Mouse (Mus musculus): ENCODE results near the gene Chek2. TPM values are rescaled to one million over a fixed set of nuclear protein-coding genes. Genes with fewer than 3 reads are reported as not detected.

The Chek2 gene
- total and polyA plus RNA-seq, 3 experiments = 25.0 to 41.6 (median 27.6) TPM

DNA sequence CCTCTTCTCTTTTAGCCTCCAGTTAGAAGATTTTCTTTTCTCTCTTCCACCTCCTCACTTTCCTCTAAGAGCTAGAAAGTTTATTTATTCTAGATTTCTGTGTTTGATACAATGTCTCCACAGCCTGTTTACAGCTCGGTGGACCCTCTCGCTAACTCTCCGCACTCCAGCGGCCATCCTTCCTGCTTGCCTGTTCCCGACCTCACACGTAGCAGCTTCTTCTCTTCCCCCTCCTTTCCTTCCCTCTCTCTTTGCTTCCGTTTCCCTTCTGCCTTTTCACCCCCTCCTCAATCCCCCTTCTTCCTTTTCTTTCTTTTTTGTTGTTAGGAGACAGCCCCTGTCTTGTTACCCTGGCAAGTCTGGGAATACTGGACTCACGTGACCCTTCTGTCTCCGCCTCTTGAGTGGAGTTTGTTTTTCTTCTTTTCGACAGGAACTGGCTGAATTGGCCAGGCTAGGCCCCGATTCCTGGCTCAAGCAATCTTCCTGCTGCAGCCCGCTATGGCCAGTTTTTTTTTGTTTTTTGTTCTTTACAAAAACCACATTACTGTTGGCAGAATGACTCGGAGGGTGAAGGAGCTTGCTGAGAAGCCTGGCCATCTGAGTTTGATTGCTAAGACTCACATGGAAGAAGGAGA, 19.4 kb downstream of the Chek2 start:
- H3K4me1 ChIP-seq (ENCODE audit: control insufficient read depth in 1 of 2, insufficient read depth in 2 of 2) = no peaks in the 10 kb centered on the region
- H3K9me3 ChIP-seq (replicated peaks; ENCODE audit: low read length) = no peaks in the 10 kb centered on the region
- dilution Hi-C loops (cut with MboI; ENCODE audit: extremely low pct_ligation_motif_present, extremely low pct_unique_long_range_greater_than_20kb, low sequenced_read_pairs) (no loop called here), in situ Hi-C loops (cut with MboI; ENCODE audit: low pct_ligation_motif_present, low pct_unique_long_range_greater_than_20kb, low sequenced_read_pairs) (no loop called here)
- no peak overlapping the region for H3K4me2 ChIP-seq (ENCODE audit: insufficient read depth, low read depth, poor library complexity, severe bottlenecking)
- no peaks in the 10 kb centered on the region for H3K79me2 ChIP-seq (replicated peaks; ENCODE audit: control insufficient read depth, extremely low read depth, insufficient read depth, poor library complexity, severe bottlenecking)
- H3K36me3 ChIP-seq (replicated peaks in 1 of 2; ENCODE audit: control insufficient read depth in 1 of 2, insufficient read depth in 1 of 2, low read length in 1 of 2) = peaks cover 54 to 91% of the 10 kb centered on the region in 2 experiments
- H3K27ac ChIP-seq (ENCODE audit: insufficient read depth, low read depth) = no peak overlapping the region
- no peaks in the 10 kb centered on the region for H3K27me3 ChIP-seq (replicated peaks)
- no peak overlapping the region for H3K4me3 ChIP-seq (replicated peaks in 1 of 3; ENCODE audit: low read depth in 2 of 3, low read length in 2 of 3, poor library complexity in 1 of 3)
- DNase-seq (ENCODE audit: extremely low read depth) = no peak
- no peak overlapping the region for H3K9ac ChIP-seq (ENCODE audit: insufficient read depth, low read depth)
- TF ChIP-seq RCOR1 (conservative IDR thresholded peaks at IDR 0.05; ENCODE audit: low read depth, low read length) = no peak
- TF ChIP-seq BHLHE40 (IDR thresholded peaks at IDR 0.05; ENCODE audit: low read depth, low read length) = no peak
- TF ChIP-seq TBP (conservative IDR thresholded peaks at IDR 0.05; ENCODE audit: low read depth, low read length) = no peak
- TF ChIP-seq SIN3A (IDR thresholded peaks at IDR 0.05; ENCODE audit: low read length) = no peak
- TF ChIP-seq HCFC1 (IDR thresholded peaks at IDR 0.05; ENCODE audit: low read depth, low read length) = no peak
- TF ChIP-seq JUND (conservative IDR thresholded peaks at IDR 0.05; ENCODE audit: low read depth, low read length) = no peak
- no peak for TF ChIP-seq JUN (IDR thresholded peaks at IDR 0.05; ENCODE audit: insufficient read depth, low read depth, low read length)
- no peak for TF ChIP-seq CHD2 (IDR thresholded peaks at IDR 0.05; ENCODE audit: low read length)
- TF ChIP-seq ZNF384 (IDR thresholded peaks at IDR 0.05; ENCODE audit: low read depth, low read length) = no peak
- TF ChIP-seq NELFE (IDR thresholded peaks at IDR 0.05; ENCODE audit: low read depth, low read length) = no peak

- peaks cover 52 to 90% of the 10 kb centered on the region in 2 experiments for H3K36me3 ChIP-seq (replicated peaks in 1 of 2; ENCODE audit: control insufficient read depth in 1 of 2, insufficient read depth in 1 of 2, low read length in 1 of 2)
- H3K4me3 ChIP-seq (replicated peaks in 1 of 3; ENCODE audit: low read depth in 2 of 3, low read length in 2 of 3, poor library complexity in 1 of 3) = no peak overlapping the region
- dilution Hi-C loops (cut with MboI; ENCODE audit: extremely low pct_ligation_motif_present, extremely low pct_unique_long_range_greater_than_20kb, low sequenced_read_pairs) (no loop called here), in situ Hi-C loops (cut with MboI; ENCODE audit: low pct_ligation_motif_present, low pct_unique_long_range_greater_than_20kb, low sequenced_read_pairs) (no loop called here)
- no peak overlapping the region for H3K9ac ChIP-seq (ENCODE audit: insufficient read depth, low read depth)
- no peak for TF ChIP-seq BHLHE40 (IDR thresholded peaks at IDR 0.05; ENCODE audit: low read depth, low read length)
- DNase-seq (ENCODE audit: extremely low read depth) = no peak
- H3K9me3 ChIP-seq (replicated peaks; ENCODE audit: low read length) = no peaks in the 10 kb centered on the region
- H3K79me2 ChIP-seq (replicated peaks; ENCODE audit: control insufficient read depth, extremely low read depth, insufficient read depth, poor library complexity, severe bottlenecking) = no peaks in the 10 kb centered on the region
- H3K4me1 ChIP-seq (ENCODE audit: control insufficient read depth in 1 of 2, insufficient read depth in 2 of 2) = no peaks in the 10 kb centered on the region
- no peaks in the 10 kb centered on the region for H3K27me3 ChIP-seq (replicated peaks)
- no peak overlapping the region for H3K4me2 ChIP-seq (ENCODE audit: insufficient read depth, low read depth, poor library complexity, severe bottlenecking)
- H3K27ac ChIP-seq (ENCODE audit: insufficient read depth, low read depth) = no peak overlapping the region
Observed at GRCm38 (mm10) chr5:110860445-110860844, 20.7 kb downstream of the Chek2 start.

DNA sequence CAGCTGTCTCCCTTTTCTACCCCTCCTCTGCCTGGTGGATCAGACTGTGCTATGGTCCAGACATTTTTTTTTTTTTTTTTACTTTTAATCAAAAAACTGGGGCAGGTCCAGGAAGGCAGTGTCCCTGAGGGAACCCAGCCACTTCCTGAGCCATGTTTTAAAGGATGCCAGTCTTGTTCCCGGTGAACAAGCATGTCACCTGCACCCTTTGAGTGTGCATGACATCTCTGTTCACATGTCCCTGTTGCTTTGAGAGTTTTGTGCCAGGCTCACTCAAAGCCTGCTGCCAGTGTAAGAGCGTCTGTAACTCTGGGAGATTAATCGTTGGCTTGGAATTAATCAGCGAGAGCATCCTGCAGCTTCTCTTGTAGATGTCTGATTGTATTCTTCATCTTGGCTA, 28.7 kb downstream of the Chek2 start:
- DNase-seq (ENCODE audit: extremely low read depth) = no peak
- no peaks in the 10 kb centered on the region for H3K9me3 ChIP-seq (replicated peaks; ENCODE audit: low read length)
- TF ChIP-seq CTCF (conservative IDR thresholded peaks at IDR 0.05 in 1 of 2, IDR thresholded peaks at IDR 0.05 in 1 of 2; ENCODE audit: low read depth in 2 of 2, low read length in 2 of 2) (no peak), USF1 (IDR thresholded peaks at IDR 0.05; ENCODE audit: low read depth, low read length) (no peak), SMC3 (IDR thresholded peaks at IDR 0.05; ENCODE audit: low read depth, low read length) (no peak), HCFC1 (IDR thresholded peaks at IDR 0.05; ENCODE audit: low read depth, low read length) (no peak), MAZ (IDR thresholded peaks at IDR 0.05; ENCODE audit: low read depth, low read length) (no peak), ELF1 (IDR thresholded peaks at IDR 0.05; ENCODE audit: low read depth, low read length) (no peak), CHD1 (IDR thresholded peaks at IDR 0.05; ENCODE audit: low read depth, low read length) (no peak), PAX5 (IDR thresholded peaks at IDR 0.05; ENCODE audit: low read length) (no peak), KAT2A (IDR thresholded peaks at IDR 0.05; ENCODE audit: insufficient replicate concordance, low read length) (no peak)
- H3K27me3 ChIP-seq (replicated peaks) = no peaks in the 10 kb centered on the region
- H3K4me1 ChIP-seq (ENCODE audit: control insufficient read depth in 1 of 2, insufficient read depth in 2 of 2) = no peaks in the 10 kb centered on the region
- in situ Hi-C loops (cut with MboI; ENCODE audit: low pct_ligation_motif_present, low pct_unique_long_range_greater_than_20kb, low sequenced_read_pairs) = no loop called here
- no peak overlapping the region for H3K4me3 ChIP-seq (replicated peaks in 1 of 3; ENCODE audit: low read depth in 2 of 3, low read length in 2 of 3, poor library complexity in 1 of 3)
- H3K9ac ChIP-seq (ENCODE audit: insufficient read depth, low read depth) = no peak overlapping the region
- H3K36me3 ChIP-seq (replicated peaks in 1 of 2; ENCODE audit: control insufficient read depth in 1 of 2, insufficient read depth in 1 of 2, low read length in 1 of 2) = peaks cover 45 to 91% of the 10 kb centered on the region in 2 experiments
- dilution Hi-C loops (cut with MboI; ENCODE audit: extremely low pct_ligation_motif_present, extremely low pct_unique_long_range_greater_than_20kb, low sequenced_read_pairs) = no loop called here
- no peak overlapping the region for H3K4me2 ChIP-seq (ENCODE audit: insufficient read depth, low read depth, poor library complexity, severe bottlenecking)
- no peak overlapping the region for H3K27ac ChIP-seq (ENCODE audit: insufficient read depth, low read depth)
- no peaks in the 10 kb centered on the region for H3K79me2 ChIP-seq (replicated peaks; ENCODE audit: control insufficient read depth, extremely low read depth, insufficient read depth, poor library complexity, severe bottlenecking)

Data from CH12.LX (cell line).